Mouse (Mus musculus) liver, postnatal 0 days (tissue): ENCODE data around the gene Nipsnap3b. TPM values are rescaled to one million over a fixed set of nuclear protein-coding genes. Genes with fewer than 3 reads are reported as not detected.

Experiments used
- ATAC-seq: fragments of 200-750 bp; cut with Nextera tagmentation; 2 replicates; pipeline ENCODE4 v1.8.0; 2017; ENCODE audit warnings: mild to moderate bottlenecking, moderate library complexity
- DNase-seq: peaks from one replicate; pipeline ENCODE4 v3.0.0-alpha.2; 2016
- H3K27ac ChIP-seq: fragments of 300-500 bp; sonication (generic); 2 replicates; pipeline ENCODE4 v1.5.1; 2014; ENCODE audit warnings: antibody characterized with exemption, moderate library complexity, mild to moderate bottlenecking, low read depth
- H3K27me3 ChIP-seq: fragments of 300-500 bp; sonication (generic); 2 replicates; pipeline ENCODE4 v1.6.1; 2014; ENCODE audit warnings: low read length, control low read depth, mixed read lengths; ENCODE audit not compliant: insufficient read depth
- H3K36me3 ChIP-seq: fragments of 300-500 bp; sonication (generic); replicated peaks from 2 replicates; pipeline ENCODE4 v1.6.1; 2014; ENCODE audit warnings: mild to moderate bottlenecking, control low read depth, low read length, moderate library complexity, mixed read lengths; ENCODE audit not compliant: insufficient read depth
- H3K4me1 ChIP-seq: fragments of 300-500 bp; sonication (generic); 2 replicates; pipeline ENCODE4 v1.6.1; 2014; ENCODE audit warnings: antibody characterized with exemption, mild to moderate bottlenecking, control low read depth; ENCODE audit not compliant: insufficient read depth
- H3K4me2 ChIP-seq: fragments of 300-500 bp; sonication (generic); 2 replicates; pipeline ENCODE4 v1.6.1; 2014; ENCODE audit warnings: low read depth, mild to moderate bottlenecking, low read length, moderate library complexity, mixed read lengths
- H3K4me3 ChIP-seq: fragments of 300-500 bp; sonication (generic); 2 replicates; pipeline ENCODE4 v1.5.1; 2014; ENCODE audit warnings: low read depth, low read length
- H3K9ac ChIP-seq: fragments of 300-500 bp; sonication (generic); replicated peaks from 2 replicates; pipeline ENCODE4 v1.6.1; 2014; ENCODE audit warnings: mild to moderate bottlenecking, moderate library complexity
- H3K9me3 ChIP-seq: fragments of 300-500 bp; sonication (generic); 2 replicates; pipeline ENCODE4 v1.6.1; 2016; ENCODE audit warnings: mild to moderate bottlenecking, control low read depth, low read length, mixed read lengths
- CTCF ChIP-seq: sonication (generic); IDR thresholded peaks from 2 replicates; pipeline ENCODE4 v1.5.1; 2016; ENCODE audit warnings: antibody characterized with exemption, low read depth
- EP300 ChIP-seq: IDR thresholded peaks from 2 replicates; pipeline ENCODE4 v1.6.1; 2016; ENCODE audit warnings: antibody characterized with exemption, low read depth, mild to moderate bottlenecking
- WGBS: fragments of 180-500 bp; shearing (Covaris S2); extraction: QIAGEN DNeasy Blood & Tissue Kit; methylation state at CpG from one replicate; pipeline ENCODE4 v1.1.7; 2014; ENCODE audit not compliant: insufficient replicate concordance; 5-methylcytosine and 5-hydroxymethylcytosine counted together
- polyA plus RNA-seq: library from polyadenylated mRNA; unstranded; fragments of >200 nt; fragmentation: Nextera tagmentation; extraction: Ambion mirVana; gene quantifications from 2 replicates; pipeline ENCODE4 v1.2.1, GENCODE M21; 2015

Nipsnap3b gene
- polyA plus RNA-seq, 1 experiment from 2014 or later, result 145 TPM

DNA sequence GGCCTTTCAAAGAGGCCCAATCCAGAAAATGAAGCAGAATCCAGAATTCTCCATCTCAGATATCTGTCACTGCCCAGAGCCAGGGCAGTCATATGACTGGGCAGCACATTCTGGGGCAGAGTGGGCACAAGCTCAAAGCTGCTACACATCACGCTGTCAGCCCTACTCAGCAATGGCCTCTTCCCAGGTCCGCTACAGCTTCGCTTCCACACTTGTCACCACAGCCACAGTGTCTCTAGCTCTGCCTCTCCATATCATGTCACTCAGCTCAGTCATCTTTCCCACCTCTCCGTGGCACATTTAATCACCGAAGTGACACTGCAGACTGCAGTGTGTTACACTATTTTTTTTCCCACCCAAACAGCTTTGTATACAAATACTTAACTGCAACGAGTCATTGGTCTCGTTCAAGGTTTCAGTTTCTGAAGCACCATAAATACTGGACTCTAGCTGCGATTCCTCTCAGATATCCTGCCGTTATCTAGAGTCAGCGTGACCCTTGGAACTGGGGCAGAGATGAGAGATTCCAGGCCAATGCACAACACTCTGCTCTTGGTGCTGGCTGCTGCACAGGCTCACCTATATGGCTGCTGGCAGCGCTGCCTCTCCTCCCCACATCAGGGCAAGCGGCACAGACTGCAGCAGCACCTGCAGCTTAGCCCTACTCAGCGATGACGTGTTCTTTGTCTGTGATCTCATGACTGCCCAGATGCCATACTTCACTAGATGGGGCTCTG lies 11.7 kb downstream of the Nipsnap3b start:
- peaks cover 25% of the 10 kb centered on the region; the same call in 1 of the 2 replicates for H3K36me3 ChIP-seq
- 74% methylated on average over 14 of the region's 14 CpGs for WGBS
- H3K4me2 ChIP-seq, result peak overlapping the region; percentile 22
- no peak overlapping the region for H3K4me3 ChIP-seq
- H3K27me3 ChIP-seq, result no peaks in the 10 kb centered on the region
- H3K27ac ChIP-seq, result peak overlapping the region; percentile 77
- TF ChIP-seq EP300 (no peak), CTCF (no peak)
- DNase-seq (peak; percentile 29), ATAC-seq (peak; percentile 86)
- H3K4me1 ChIP-seq, result no peaks in the 10 kb centered on the region
- H3K9me3 ChIP-seq, result no peaks in the 10 kb centered on the region
- H3K9ac ChIP-seq, result no peak overlapping the region

DNA sequence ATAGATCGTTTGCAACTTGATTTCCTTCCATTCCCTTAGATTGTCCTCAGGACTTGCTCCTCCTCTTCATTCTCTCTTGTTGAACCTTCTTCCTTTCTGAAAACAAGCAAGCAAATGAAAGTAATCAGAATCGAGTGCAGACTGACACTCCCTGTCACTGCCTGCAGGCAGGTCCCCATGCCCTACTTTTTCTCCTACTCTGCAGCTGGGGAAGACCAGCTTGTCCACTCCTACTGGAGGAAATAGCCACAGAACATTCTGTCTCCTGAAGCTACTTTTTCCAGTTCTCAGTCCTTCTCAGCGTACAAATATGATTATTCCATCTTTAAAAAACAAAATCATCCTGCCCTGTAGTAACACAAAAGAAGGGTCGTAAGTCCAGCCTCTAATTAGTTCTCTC lies 12.7 kb downstream of the Nipsnap3b start:
- no peak for DNase-seq
- Histone ChIP-seq H3K4me3 (no peak overlapping the region), H3K36me3 (peaks cover 21% of the 10 kb centered on the region; the same call in 1 of the 2 replicates), H3K9ac (no peak overlapping the region), H3K4me2 (no peak overlapping the region), H3K27ac (no peak overlapping the region), H3K27me3 (no peaks in the 10 kb centered on the region), H3K4me1 (no peaks in the 10 kb centered on the region), H3K9me3 (no peaks in the 10 kb centered on the region)
- ATAC-seq, result no peak
- 79% methylated on average over 4 of the region's 4 CpGs for WGBS
- TF ChIP-seq CTCF, result no peak
- no peak for TF ChIP-seq EP300

DNA sequence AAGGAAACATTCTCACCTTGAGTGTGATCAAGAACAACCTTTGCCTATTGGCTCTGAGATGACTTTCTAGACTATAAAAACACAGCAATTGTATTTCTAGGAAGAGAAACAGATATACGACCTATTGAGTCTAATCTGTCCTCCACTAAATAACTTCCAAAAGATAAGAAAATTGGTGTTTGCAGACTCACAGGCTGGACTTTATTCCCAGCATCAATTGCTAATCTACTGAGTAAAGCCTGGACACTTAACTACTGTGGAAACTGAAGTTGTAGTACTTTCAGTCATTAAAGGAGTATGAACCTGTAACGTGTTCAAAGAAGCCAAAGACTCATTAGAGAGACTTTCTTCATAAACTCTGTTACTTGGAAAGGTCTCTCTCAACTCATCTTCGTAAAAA lies 16.1 kb downstream of the Nipsnap3b start:
- no peaks in the 10 kb centered on the region for H3K4me1 ChIP-seq
- no peaks in the 10 kb centered on the region for H3K27me3 ChIP-seq
- peaks cover 9% of the 10 kb centered on the region for H3K36me3 ChIP-seq
- H3K27ac ChIP-seq, result no peak overlapping the region
- WGBS, result 76% methylated on average over 3 of the region's 3 CpGs
- ATAC-seq (no peak), DNase-seq (no peak)
- no peaks in the 10 kb centered on the region for H3K9me3 ChIP-seq
- H3K4me2 ChIP-seq, result no peak overlapping the region
- no peak overlapping the region for H3K4me3 ChIP-seq
- TF ChIP-seq EP300 (no peak), CTCF (no peak)
- H3K9ac ChIP-seq, result no peak overlapping the region

GRCm38 (mm10) chr4:53030326-53030948 lies 18.8 kb downstream of the Nipsnap3b start:
- WGBS, result 58% methylated on average over 8 of the region's 8 CpGs
- Histone ChIP-seq H3K9ac (no peak overlapping the region), H3K4me3 (no peak overlapping the region), H3K36me3 (peaks cover 25% of the 10 kb centered on the region), H3K4me2 (no peak overlapping the region), H3K9me3 (no peaks in the 10 kb centered on the region), H3K27me3 (no peaks in the 10 kb centered on the region), H3K4me1 (no peaks in the 10 kb centered on the region), H3K27ac (no peak overlapping the region)
- TF ChIP-seq EP300 (no peak), CTCF (peak; percentile 38; the same call in 1 of the 2 replicates)
- no peak for DNase-seq
- no peak for ATAC-seq

DNA sequence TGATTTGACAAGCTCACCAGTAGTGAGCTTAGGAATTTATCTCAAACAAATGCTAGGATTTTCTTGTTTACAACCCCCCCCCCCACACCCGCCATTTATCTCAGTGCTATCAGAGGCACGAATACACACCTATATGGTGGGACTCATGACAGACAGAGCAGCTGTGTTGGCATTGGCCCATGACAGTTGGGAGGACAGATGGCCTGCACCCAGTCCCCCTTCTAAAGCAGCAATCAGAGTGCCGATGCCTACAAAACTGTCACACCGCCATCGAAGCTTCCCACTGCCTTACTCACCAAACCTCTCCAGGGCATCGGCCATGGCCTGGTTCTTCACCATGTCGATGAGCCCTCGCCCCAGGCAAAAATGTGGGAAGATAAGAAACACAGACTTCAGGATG lies 32.1 kb downstream of the Nipsnap3b start:
- no peak overlapping the region for H3K27ac ChIP-seq
- no peaks in the 10 kb centered on the region for H3K4me1 ChIP-seq
- H3K9me3 ChIP-seq, result no peaks in the 10 kb centered on the region
- H3K27me3 ChIP-seq, result no peaks in the 10 kb centered on the region
- H3K36me3 ChIP-seq, result peaks cover 68% of the 10 kb centered on the region
- no peak for DNase-seq
- H3K4me3 ChIP-seq, result no peak overlapping the region
- TF ChIP-seq CTCF (no peak), EP300 (no peak)
- H3K4me2 ChIP-seq, result no peak overlapping the region
- WGBS, result 80% methylated on average over 8 of the region's 8 CpGs
- ATAC-seq, result no peak
- H3K9ac ChIP-seq, result no peak overlapping the region

- no peaks in the 10 kb centered on the region for H3K9me3 ChIP-seq
- TF ChIP-seq CTCF, result no peak
- no peak for TF ChIP-seq EP300
- no peaks in the 10 kb centered on the region for H3K27me3 ChIP-seq
- H3K4me1 ChIP-seq, result no peaks in the 10 kb centered on the region
- H3K27ac ChIP-seq, result no peak overlapping the region
- no peak overlapping the region for H3K9ac ChIP-seq
- peaks cover 67% of the 10 kb centered on the region for H3K36me3 ChIP-seq
- H3K4me2 ChIP-seq, result no peak overlapping the region
- H3K4me3 ChIP-seq, result no peak overlapping the region
- no peak for ATAC-seq
- no peak for DNase-seq
- 85% methylated on average over 7 of the region's 7 CpGs for WGBS
Observed at GRCm38 (mm10) chr4:53045807-53046206, 34.1 kb downstream of the Nipsnap3b start.
